Mouse (Mus musculus) liver, embryonic 14.5 days (tissue): ENCODE data around the gene Chst8. TPM values are rescaled to one million over a fixed set of nuclear protein-coding genes. Genes with fewer than 3 reads are reported as not detected.

Experiments used
- ATAC-seq: fragments of 200-750 bp; cut with Nextera tagmentation; 2 replicates; pipeline ENCODE4 v1.8.0; 2017; ENCODE audit warnings: moderate number of reproducible peaks, mild to moderate bottlenecking, moderate library complexity; ENCODE audit not compliant: insufficient read depth
- DNase-seq, 3 experiments: peaks; one replicate each; pipeline ENCODE4 v3.0.0-alpha.2; 2012 to 2013; ENCODE audit warnings: low read depth in 3 of 3, low spot score in 3 of 3
- H3K27ac ChIP-seq: fragments of 300-500 bp; sonication (generic); 2 replicates; pipeline ENCODE4 v1.5.1; 2014; ENCODE audit warnings: moderate library complexity, mild to moderate bottlenecking, control low read depth, inconsistent platforms
- H3K27me3 ChIP-seq: fragments of 300-500 bp; sonication (generic); 2 replicates; pipeline ENCODE4 v1.6.1; 2014; ENCODE audit warnings: mild to moderate bottlenecking, low read length, moderate library complexity; ENCODE audit not compliant: control insufficient read depth, insufficient read depth
- H3K36me3 ChIP-seq: fragments of 300-500 bp; sonication (generic); replicated peaks from 2 replicates; pipeline ENCODE4 v1.6.1; 2014; ENCODE audit warnings: low read depth; ENCODE audit not compliant: control insufficient read depth, insufficient read depth
- H3K4me1 ChIP-seq, 2 experiments: fragments of 200-500 bp in 1 of 2; fragments of 300-500 bp in 1 of 2; sonication (generic) in 1 of 2; replicated peaks; 2 replicates each; pipeline ENCODE4 v1.6.1; 2012 to 2014; ENCODE audit warnings: antibody characterized with exemption in 1 of 2, inconsistent platforms in 1 of 2, low read length in 1 of 2; ENCODE audit not compliant: control insufficient read depth in 2 of 2, insufficient read depth in 2 of 2
- H3K4me2 ChIP-seq: fragments of 300-500 bp; sonication (generic); 2 replicates; pipeline ENCODE4 v1.6.1; 2014; ENCODE audit warnings: low read depth, mild to moderate bottlenecking, control low read depth, moderate library complexity
- H3K4me3 ChIP-seq, 2 experiments: fragments of 200-500 bp in 1 of 2; fragments of 300-500 bp in 1 of 2; sonication (generic) in 1 of 2; 2 replicates each; pipeline ENCODE4 v1.5.1; 2012 to 2014; ENCODE audit warnings: low read depth in 2 of 2, low read length in 2 of 2, mild to moderate bottlenecking in 2 of 2, control low read depth in 1 of 2, inconsistent platforms in 1 of 2, moderate library complexity in 1 of 2; ENCODE audit not compliant: insufficient read depth in 1 of 2
- H3K9ac ChIP-seq: fragments of 300-500 bp; sonication (generic); replicated peaks from 2 replicates; pipeline ENCODE4 v1.6.1; 2014; ENCODE audit warnings: mild to moderate bottlenecking, control low read depth, moderate library complexity
- H3K9me3 ChIP-seq: fragments of 300-500 bp; sonication (generic); 2 replicates; pipeline ENCODE4 v1.6.1; 2016; ENCODE audit warnings: low read length, mixed read lengths; ENCODE audit not compliant: control insufficient read depth
- CTCF ChIP-seq: IDR thresholded peaks from 2 replicates; pipeline ENCODE4 v1.5.1; 2016; ENCODE audit warnings: antibody characterized with exemption, low read depth, control low read depth
- EP300 ChIP-seq: IDR thresholded peaks from 2 replicates; pipeline ENCODE4 v1.6.1; 2016; ENCODE audit warnings: antibody characterized with exemption, low read depth
- WGBS: fragments of 180-500 bp; shearing (Covaris S2); extraction: QIAGEN DNeasy Blood & Tissue Kit; methylation state at CpG from one replicate; pipeline ENCODE4 v1.1.7; 2014; ENCODE audit not compliant: insufficient replicate concordance; 5-methylcytosine and 5-hydroxymethylcytosine counted together
- polyA plus RNA-seq, 2 experiments: library from polyadenylated mRNA; depleted of rRNA in 1 of 2; stranded (reverse) in 1 of 2; unstranded in 1 of 2; fragments of >200 nt; fragmentation: Nextera tagmentation in 1 of 2; extraction: Ambion mirVana in 1 of 2; gene quantifications; 2 replicates each; pipeline versions ENCODE4 v1.2.1 to v1.2.3; 2012 to 2014

Gene Chst8
- polyA plus RNA-seq, 2 experiments = 0.25 to 0.37 TPM

GRCm38 (mm10) chr7:34816981-34817380 is 4.5 kb upstream of the Chst8 start:
- Histone ChIP-seq H3K4me1 (no peaks in the 10 kb centered on the region), H3K27ac (no peak overlapping the region), H3K27me3 (peaks cover 18% of the 10 kb centered on the region), H3K9me3 (no peaks in the 10 kb centered on the region), H3K4me3 (no peak overlapping the region), H3K36me3 (no peaks in the 10 kb centered on the region), H3K9ac (no peak overlapping the region), H3K4me2 (no peak overlapping the region)
- TF ChIP-seq EP300 (no peak), CTCF (no peak)
- 56% methylated on average over 7 of the region's 7 CpGs for WGBS
- ATAC-seq (no peak), DNase-seq (no peak)

- Histone ChIP-seq H3K4me2 (no peak overlapping the region), H3K27ac (no peak overlapping the region), H3K36me3 (no peaks in the 10 kb centered on the region), H3K9ac (no peak overlapping the region), H3K4me1 (no peaks in the 10 kb centered on the region), H3K4me3 (no peak overlapping the region), H3K27me3 (peaks cover 35% of the 10 kb centered on the region), H3K9me3 (no peaks in the 10 kb centered on the region)
- TF ChIP-seq EP300 = no peak
- no peak for TF ChIP-seq CTCF
- DNase-seq (no peak), ATAC-seq (no peak)
- 62% methylated on average over 3 of the region's 3 CpGs for WGBS
Observed at GRCm38 (mm10) chr7:34814801-34815200, 2.3 kb upstream of the Chst8 start.

- H3K36me3 ChIP-seq = no peaks in the 10 kb centered on the region
- ATAC-seq (no peak), DNase-seq (no peak)
- 2% methylated on average over 66 of the region's 66 CpGs for WGBS
- H3K9me3 ChIP-seq = no peaks in the 10 kb centered on the region
- TF ChIP-seq CTCF (no peak), EP300 (no peak)
- H3K27me3 ChIP-seq = peaks cover 39% of the 10 kb centered on the region
- H3K9ac ChIP-seq = no peak overlapping the region
- H3K4me2 ChIP-seq = peak overlapping the region; percentile 63
- peak overlapping the region; percentile 27 to 47; a peak in 3 of 4 replicates for H3K4me3 ChIP-seq
- H3K27ac ChIP-seq = no peak overlapping the region
- no peaks in the 10 kb centered on the region for H3K4me1 ChIP-seq
Observed at GRCm38 (mm10) chr7:34811531-34812526, 682 bp downstream of the Chst8 start.

- WGBS = 6% methylated on average over 10 of the region's 10 CpGs
- ATAC-seq (no peak), DNase-seq (no peak)
- TF ChIP-seq CTCF (no peak), EP300 (no peak)
- no peak overlapping the region for H3K9ac ChIP-seq
- H3K4me2 ChIP-seq = no peak overlapping the region
- H3K9me3 ChIP-seq = no peaks in the 10 kb centered on the region
- H3K36me3 ChIP-seq = no peaks in the 10 kb centered on the region
- H3K4me3 ChIP-seq = no peak overlapping the region
- no peak overlapping the region for H3K27ac ChIP-seq
- peaks cover 39% of the 10 kb centered on the region for H3K27me3 ChIP-seq
- no peaks in the 10 kb centered on the region for H3K4me1 ChIP-seq
Observed at GRCm38 (mm10) chr7:34811060-34811459, 1.5 kb downstream of the Chst8 start.

- DNase-seq (no peak), ATAC-seq (no peak)
- H3K4me2 ChIP-seq = no peak overlapping the region
- WGBS = 60% methylated on average over 6 of the region's 6 CpGs
- H3K9me3 ChIP-seq = no peaks in the 10 kb centered on the region
- H3K36me3 ChIP-seq = no peaks in the 10 kb centered on the region
- H3K9ac ChIP-seq = no peak overlapping the region
- no peak for TF ChIP-seq CTCF
- TF ChIP-seq EP300 = no peak
- H3K4me1 ChIP-seq = peaks cover 0 to 4% of the 10 kb centered on the region in 2 experiments; a peak in 1 of 4 replicates
- H3K27me3 ChIP-seq = peaks cover 13% of the 10 kb centered on the region
- no peak overlapping the region for H3K4me3 ChIP-seq
- H3K27ac ChIP-seq = no peak overlapping the region
Observed at GRCm38 (mm10) chr7:34806307-34806706, 6.2 kb downstream of the Chst8 start.
